Mouse (Mus musculus) cerebellum, postnatal 36 days (tissue): ENCODE results near the gene Man1c1.
A peak's percentile ranks its signal among the peaks of the same experiment; 100 is the strongest.

Source experiments
- DNase-seq, 2 experiments: peaks; one replicate each; pipeline ENCODE4 v3.0.0; 2021 to 2022; ENCODE audit warnings: mixed read lengths in 2 of 2

Gene Man1c1

DNA sequence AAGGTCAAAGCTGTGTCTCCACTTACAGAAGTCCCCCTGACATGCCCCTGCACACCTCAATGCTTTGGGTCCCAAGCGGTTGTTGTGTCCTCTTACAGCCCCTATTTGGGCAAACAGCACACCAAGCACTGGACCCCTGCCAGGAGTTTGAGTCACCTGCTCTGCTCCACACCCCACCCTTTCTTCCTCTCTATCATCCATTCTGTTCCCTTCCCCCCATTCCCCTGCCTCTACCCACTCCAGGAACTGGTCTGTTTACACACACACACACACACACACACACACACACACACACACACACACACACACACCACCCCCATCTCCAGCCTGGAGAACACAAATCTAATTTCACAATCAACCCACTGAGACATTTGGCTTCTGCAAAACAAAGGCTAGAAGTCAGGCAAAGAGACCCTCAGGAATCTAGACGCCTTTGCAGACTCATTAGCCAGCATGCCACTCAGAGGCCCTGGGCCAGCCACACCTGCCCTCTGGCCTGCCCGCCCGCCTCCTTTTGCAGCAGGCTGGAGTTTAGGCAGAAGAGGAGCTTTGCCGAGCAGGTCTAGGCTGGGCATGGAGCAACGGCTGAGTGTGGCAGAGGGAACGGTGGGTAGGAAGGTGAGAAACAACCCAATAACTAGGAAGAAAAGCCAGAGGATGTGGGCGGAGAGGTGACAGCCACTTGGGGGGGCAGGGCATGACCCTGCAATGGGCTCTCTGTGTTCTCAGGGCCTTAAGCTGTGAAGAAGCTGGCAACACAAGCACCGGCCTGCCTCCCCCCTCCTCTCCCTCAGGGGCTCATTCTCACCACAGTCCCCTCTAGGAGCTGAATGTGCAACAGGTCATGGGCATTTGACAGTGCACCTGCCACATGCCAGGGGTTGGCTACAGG is 157.0 kb downstream of the Man1c1 start:
- peak; percentile 61 for DNase-seq

DNA sequence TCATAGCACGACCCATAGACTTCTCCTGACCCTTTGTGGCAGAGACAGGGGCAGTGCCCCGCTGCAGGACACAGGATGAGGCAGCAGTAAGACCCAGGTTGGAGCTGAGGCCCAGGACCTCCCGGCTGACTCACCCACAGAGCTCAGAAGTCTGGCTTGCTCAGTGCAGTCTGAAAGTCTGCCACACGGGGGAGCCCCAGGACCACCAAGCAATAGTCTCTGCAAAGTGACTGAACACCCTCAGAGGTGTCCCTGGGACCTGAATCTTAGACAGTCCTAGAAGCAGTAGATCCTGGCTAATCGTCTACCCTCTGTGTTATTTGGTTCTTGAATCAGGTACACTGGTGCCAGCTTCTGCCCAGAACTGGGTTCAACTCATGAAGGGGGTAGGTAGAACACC is 160.8 kb downstream of the Man1c1 start:
- peak; percentile 97 to 99 for DNase-seq

DNA sequence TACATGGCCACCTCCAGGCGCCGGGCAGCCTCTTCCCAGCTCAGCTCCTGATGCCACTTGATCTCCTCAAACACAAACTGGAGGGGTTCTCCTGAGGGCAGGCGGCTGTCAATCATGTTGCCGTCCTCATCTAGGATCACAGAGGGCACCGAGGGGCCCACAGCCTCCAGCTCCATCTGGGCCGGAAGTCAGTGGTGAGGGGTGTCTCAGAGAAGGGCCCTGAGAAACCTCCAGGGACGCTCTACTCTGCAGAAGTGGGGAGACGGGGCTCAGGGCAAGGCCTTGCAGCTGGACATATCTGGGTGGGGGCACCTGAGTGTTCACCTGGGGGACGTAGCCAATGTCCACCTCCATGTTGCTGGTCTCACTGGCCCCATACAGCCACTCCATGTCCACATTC is 161.4 kb downstream of the Man1c1 start:
- no peak for DNase-seq

DNA sequence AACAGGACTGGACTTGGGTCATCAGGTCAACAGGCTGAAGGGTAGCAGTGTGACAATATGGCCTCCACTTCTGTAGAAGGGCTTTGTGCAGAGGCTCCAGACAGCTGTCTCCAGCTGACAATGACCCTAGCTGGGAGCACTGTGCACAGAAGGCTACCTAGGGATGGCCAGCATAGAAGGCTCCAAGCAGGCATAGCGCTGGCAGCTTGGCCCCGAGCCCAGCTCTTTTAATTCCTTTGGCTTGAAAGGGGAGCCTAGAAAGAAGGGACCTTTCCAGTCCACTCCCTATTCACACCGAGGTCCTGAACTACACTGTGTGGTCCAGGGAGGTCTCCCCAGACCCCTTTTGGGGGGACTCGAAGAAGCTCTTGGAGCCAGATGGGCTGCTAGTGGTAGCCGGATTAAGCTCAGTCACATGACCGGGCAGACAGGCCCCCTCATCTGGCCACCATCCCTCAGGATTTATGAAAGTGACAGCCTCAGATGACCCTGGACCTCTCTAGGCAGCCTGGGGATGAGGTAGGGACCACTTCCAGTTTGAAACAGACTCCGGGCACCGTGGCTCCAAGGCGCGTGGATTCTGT is 165.0 kb downstream of the Man1c1 start:
- no peak for DNase-seq

DNA sequence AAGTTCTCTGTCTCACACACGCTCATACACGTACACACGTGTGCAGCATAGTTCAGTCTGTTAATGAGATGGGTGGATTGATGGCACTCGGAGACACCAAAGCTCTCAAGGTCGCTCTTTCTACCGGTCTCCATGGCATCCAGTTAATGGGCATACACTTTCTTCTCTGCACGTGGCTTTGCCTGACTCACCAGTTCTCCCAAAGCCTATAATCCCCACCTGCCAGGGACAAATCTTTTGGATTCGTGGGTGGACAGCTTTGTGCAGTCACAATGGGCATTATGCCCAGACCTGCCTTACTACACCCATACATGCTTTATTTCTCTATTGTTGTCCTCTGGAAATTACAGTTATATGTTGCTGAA is 168.3 kb downstream of the Man1c1 start:
- DNase-seq, result no peak

DNA sequence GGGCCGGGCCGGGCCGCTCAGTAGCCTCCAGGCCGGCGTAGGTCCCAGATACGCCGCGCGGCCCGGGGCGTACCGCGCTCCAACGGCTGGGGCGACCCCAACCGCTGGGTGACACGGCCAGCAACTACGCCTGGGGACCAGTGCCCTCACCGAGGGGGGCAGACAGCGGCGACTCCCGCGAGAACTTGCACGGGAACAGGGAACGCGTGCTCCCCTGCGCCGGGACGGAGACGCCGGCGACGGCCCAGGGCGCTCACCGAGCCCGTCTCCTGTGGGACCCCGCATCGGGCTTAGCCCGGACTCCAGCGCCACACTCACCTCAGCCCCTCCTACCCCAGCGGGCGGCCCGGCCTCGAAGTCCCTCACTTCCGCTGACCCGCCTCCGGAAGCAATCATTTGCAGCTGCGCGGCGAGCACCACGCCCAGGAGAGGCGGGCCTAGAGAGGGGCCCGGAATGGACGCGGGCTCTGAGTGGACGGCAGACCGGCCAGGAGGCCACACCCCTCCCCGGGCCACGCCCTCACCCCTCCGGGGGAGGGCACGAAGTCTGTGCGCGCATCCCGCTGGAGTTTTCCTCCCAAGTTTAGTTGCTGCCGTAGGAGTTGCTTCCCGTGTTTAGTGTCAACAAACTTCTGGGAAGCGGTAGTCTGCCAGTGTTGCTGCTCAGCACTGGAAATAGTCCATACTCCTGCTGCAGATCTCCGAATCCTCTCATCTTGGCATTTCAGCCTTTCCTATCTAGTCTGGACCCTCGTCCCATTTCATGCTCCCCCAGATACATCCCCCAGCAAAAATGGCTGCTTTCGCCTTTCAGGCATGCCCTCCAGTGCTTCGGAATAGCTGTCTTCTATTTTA is 168.9 kb downstream of the Man1c1 start, which contains the start of gene Mtfr1l:
Mtfr1l (minus strand) TSS at position 456 of the 855 bp plus-strand sequence.
- peak; percentile 92 to 95 for DNase-seq

DNA sequence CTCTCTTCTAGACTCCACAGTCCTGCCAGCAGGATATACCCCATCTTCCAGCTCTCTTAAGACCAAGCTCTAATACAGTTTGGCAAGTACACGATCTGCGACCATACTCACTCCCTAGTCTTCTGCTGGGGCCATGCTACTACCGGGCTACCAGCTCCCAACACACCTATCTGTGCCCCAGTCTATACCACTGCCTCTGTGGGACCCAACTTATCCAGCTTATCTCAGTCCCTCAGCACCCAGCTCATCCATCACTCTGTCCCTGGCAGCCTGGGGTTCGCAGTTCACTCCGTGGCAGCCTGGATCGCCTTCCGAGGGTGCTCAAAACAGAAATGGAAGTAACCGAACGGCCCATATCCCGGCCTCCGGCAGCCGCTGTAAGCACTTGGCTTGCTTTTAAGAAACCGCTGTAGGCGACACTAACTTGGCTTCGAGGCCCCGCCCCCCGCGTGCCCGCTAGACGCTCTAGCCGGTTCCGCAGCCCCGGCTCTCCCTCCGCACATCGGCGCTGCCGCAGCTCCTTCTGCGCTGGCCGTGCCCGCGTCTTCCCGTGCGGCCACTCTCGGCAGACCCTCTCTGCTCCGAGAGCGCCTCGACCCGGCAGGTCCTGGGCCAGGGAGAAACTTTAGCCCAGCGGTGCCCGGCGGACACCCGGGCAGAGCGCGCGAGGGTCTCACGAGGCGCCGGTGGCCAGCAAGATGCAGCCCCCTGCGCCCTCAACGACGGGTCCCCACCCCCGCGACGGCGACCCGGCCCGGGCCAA is 169.8 kb downstream of the Man1c1 start:
- DNase-seq, result peak in 1 of 2 experiments; percentile 57

DNA sequence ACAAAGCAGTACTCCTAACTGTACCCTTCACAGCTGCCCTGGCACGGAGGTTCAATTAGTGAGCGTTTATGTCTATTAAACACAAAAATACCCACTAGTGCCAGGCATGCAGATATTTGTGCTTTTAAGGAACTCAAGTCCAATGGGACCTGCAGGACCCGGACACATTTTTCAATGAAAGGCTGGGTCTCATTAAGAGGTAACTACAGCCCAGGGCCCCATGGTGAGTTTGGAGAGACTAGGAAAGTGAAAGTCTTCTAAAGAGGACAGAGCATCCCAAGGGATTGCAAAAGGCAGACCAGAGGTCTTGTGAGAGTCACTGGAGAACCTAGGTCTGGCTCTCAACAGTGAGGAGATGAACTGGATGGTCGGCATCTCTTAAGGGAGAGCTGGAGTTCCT is 170.7 kb downstream of the Man1c1 start:
- DNase-seq, result no peak

DNA sequence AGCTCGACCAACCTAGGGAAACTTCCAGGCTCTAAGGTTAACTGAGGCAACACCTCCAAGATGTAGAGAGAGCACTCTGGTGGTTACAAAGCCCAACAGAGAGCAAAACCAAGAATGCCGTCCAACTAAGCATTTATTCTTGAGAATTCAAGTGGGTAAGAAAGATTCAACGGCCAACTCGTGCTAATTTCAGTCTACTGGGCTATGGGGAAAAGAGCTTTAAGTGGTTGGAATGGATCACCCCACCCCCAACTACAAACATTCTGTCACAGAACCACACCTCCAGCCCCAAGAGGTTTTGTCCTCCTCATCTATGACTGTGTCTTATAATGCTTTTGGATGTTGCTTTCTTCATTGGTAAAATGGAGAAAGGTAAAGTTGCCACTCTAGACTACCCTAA is 171.2 kb downstream of the Man1c1 start:
- no peak for DNase-seq

DNA sequence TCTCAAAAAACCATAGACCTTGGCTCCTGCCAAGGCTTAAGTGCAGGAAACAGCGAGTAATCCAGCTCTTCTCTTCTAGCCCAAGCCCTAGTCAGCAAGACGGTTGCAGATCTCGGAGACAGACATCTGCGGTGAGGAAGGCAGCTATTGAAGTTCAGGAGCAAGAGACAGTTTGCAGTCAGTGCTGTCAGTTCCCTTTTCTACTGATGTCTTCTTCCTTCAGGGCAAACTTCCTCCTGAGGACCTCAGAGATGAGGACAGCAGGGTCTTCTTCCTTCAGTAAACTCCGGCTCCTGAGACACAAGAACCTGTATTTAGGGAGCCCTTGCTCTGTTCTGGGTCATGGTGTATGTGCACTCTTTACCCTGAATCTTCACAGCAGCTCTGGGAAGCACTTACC is 177.9 kb downstream of the Man1c1 start:
- DNase-seq, result no peak

DNA sequence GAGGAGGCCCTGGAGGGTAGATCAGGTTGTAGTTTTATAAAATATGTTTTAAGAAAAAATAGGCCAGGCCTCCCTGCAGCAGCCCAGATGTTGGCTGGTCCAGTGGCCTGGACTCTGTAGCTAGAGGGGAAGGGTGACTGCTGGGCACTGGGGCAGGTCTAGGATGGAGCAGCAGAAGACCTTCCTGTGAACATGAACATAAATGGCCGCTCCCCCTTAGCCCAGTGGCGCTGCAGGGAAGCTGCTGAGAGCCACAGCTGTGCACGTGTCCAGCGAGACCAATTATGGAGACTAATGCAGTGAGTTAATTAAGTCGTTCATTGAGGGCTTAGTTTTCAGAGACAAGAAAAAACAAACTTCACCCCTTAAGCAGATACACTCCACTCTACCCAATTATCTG is 178.3 kb downstream of the Man1c1 start:
- DNase-seq, result no peak

DNA sequence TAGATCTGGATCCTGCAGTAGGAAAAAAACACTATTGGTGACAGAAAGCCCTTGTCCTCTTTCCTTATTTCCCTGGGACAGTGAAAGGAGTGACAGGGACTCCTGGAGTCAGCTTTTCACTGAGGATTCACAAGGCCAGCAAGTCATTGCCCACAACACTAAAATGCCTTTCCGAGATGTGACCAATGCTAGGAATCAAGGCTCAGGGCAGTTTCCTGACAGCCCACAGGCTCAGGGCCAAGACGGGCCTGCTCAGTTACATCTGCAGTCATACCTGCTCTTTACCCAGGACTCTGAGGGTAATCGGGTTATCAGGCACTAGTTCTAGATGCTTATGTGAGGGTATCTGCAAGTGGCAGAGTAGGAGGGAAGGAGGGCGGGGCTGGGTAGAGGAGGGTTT is 180.6 kb downstream of the Man1c1 start:
- no peak for DNase-seq

DNA sequence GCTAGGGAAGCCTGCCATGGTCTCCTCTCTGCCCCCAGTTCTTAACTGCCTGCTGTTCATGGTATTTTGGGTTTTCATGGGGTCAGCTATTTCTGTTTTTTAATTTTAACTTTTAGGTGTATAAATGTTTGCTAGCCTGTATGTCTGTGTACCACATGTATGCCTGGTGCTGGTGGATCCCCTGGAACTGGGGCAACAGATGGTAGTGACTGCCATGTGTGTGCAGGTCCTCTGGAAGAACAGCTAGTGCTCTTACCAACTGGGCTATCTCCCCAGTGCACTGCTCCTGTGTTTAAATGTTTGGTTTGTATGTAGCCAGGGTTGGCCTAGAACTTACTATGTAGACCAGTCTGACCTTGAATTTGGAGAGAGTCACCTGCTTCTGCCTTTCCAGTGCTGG is 184.8 kb downstream of the Man1c1 start:
- no peak for DNase-seq

DNA sequence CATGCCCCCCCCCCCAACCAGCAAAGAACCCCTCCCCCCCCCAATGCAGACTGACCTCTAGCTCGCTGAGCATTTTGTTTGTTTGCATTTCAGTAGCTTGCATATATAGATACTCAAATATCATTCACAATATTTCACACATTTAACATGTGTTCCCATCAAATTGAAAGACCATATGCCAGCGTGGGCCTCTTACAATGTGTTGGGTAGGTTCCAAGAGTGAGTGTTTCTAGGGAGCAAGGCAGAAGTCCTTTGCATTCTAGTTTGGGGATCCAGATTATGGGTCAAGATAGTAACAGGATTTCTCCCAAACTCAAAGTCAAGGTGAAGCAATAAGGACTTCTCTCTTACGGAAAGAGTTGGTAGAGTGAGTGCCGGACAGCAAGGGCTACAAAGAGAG is 185.5 kb downstream of the Man1c1 start:
- DNase-seq, result no peak

DNA sequence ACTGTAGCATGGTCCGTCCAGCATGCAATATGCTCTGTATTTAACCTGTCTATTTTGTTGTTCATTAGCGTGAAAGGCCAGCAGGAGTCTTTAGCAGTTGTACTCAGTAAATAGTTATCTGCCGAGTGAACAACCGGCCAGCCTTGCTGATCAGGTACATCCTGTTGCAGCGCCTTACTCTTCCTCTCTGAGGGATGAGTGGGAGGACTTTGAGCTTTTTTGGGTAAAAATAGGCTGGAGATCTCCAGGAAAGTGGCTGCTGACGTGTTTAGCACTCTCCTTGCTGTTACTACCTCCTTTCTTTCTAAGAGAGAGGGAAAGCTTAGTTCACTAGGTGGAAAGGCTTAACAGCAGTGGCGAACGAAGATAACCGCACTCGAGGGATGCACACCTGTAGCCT is 186.4 kb downstream of the Man1c1 start:
- no peak for DNase-seq

DNA sequence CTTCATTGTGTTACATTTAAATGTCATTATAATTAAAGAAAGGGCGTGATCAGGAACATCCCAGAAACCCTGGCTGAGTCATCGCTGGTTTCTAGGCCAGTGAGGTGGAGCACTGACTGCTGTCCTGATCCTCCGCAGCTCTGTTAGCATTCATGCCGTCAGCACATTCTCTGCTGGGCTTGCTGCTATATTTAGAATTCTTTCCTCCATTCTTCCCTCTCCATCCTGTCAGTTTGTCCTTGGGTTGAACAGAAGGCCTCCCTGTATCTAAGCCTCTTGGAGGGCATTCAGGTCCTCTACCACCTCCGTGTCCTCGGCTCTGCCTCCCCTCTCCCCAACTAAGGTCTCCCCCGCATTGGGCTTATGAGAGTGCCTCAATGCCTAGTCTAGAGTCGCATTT is 187.1 kb downstream of the Man1c1 start:
- no peak for DNase-seq

DNA sequence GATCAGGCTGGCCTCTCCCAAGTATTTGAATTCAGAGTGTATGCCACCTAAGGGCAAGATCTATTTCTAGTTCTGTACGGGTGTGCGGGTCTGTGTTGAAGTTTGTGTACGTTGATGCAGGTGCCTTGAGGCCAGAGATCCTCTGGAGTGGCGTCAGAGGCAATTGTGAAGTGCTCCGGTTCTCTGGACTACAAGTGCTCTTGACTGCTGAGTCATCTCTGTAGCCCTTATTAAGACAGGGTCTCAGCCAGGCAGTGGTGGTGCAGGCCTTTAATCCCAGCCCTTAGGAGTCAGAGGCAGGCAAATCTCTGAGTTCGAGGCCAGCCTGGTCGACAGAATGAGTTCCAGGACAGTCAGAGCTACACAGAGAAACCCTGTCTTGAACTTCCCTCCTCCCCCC is 188.5 kb downstream of the Man1c1 start:
- DNase-seq, result no peak

DNA sequence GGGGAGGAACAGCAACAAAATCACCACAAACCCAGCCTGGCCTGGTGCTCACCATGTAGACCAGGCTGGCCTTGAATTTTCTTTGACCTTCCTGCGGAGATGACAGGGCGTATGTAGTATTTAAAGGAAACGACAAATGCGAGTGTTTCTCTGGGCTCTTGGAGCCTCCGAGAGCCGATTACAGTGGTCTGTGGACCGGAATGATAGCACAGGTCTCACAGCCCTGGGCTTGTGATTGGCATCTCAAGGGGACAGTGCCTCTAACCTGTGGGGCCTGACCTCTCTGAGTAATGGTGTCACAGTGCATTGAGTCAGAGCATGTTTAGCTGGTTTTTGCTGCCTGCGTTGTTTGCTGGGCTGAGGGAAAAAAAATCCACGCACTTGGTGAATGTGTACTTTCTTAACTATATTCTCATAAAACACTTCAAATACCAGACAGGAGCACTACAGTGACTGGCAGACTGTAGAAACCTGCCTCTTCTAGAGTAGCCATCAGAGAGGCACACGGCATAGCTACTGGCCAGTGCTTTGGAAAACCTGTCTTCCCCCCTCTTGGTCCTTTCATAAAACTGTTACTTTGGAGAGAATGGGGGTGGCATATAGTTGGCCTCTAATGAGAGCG is 189.7 kb downstream of the Man1c1 start:
- DNase-seq, result no peak

DNA sequence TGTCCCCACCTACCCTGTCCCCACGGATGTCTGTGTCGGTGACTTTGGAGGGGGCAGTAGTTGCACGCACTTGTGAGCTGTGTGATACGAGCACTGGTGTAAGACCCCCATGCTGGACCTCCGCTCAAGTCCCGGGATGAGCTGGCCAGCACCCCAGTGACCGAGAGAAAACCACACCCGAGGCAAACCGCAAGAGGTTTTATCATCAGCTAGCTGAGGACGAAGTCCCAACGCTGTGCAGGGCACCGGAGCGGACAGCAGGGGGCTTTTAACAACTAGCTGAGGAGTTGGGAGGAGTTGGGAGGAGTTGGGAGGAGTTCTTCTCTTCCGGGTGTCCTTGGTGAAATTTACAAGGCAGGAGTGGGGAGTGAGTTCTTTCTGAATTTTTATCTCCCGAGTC is 191.3 kb downstream of the Man1c1 start:
- DNase-seq, result no peak

DNA sequence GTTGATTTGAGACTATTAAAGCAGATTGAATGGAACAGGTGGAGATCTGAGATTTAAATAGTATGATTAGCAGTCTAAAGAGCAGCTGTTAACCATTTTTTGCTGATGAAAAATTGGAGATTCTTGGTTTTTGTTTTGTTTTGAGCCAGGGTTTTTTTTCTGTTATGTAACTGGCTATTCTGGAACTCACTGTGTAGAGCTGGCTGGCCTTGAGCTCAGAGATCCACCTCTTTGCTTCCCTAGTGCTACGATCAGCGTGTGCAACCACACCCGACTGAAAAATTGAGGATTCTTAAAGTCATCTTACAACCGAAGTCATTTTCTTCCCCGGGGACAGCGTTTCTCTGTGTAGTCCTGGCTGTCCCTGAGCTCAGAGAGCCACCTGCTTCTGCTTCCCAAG is 192.4 kb downstream of the Man1c1 start:
- DNase-seq, result no peak
